Comparison of ENCODE assay signal across 8 mouse cellular contexts in the genomic region with DNA sequence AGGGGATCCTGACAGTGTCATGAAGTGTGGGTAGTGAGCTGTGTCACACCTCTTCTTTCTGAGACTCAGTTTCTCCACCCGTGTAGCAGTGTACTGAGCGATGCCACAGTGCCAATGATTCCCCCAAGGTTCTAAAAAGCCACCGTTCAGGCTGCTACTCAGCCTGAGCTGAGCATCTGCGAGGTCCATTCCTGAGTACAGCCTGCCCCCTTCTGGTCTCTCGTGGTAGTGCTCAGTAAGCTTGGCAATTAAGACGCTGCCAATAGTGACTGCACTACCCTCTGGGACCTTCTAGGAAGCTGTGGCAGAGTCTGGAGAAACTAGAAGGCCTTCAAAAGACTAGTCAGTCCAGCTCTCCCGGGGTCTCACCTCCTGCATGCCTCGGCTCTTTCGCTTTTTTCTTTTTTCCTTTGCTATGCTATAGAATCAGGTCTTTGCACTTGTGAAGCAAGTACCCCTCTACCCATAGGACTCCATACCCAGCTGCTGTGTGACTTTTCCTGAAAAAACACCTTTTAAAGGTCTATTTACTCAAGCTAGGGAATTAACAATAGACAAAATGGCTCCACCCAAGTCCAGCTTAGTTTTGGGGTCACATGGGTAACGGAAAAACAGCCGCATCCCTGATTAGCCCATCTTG. TPM values are rescaled to one million over a fixed set of nuclear protein-coding genes. Genes with fewer than 3 reads are reported as not detected.
DNase-seq lines count a peak whose midpoint lies in the region; ATAC-seq and TF ChIP-seq lines count a peak whose summit lies in the region.

No protein-coding gene starts in this region.

- H3K36me3 ChIP-seq in ES-E14 (ENCODE audit: control insufficient read depth, insufficient read depth, low read length, poor library complexity, severe bottlenecking) = no peaks in the 10 kb centered on the region
- no peaks in the 10 kb centered on the region for H3K36me3 ChIP-seq in forebrain, embryonic 15.5 days
- H3K36me3 ChIP-seq in lung, embryonic 16.5 days (ENCODE audit: control insufficient read depth, insufficient read depth, low read length) = no peaks in the 10 kb centered on the region

- H3K27ac ChIP-seq in ES-E14 (ENCODE audit: insufficient read depth, low read depth, low read length, poor library complexity, severe bottlenecking) = no peak overlapping the region
- no peak overlapping the region for H3K27ac ChIP-seq in forebrain, embryonic 15.5 days (replicated peaks)
- no peak overlapping the region for H3K27ac ChIP-seq in lung, embryonic 16.5 days (ENCODE audit: low read length)

- ATAC-seq in forebrain, embryonic 15.5 days (replicated peaks) = peak; percentile 87
- peak; percentile 89 to 92 for ATAC-seq in hematopoietic stem cell, adult 5-6 weeks (replicated peaks in 1 of 2; ENCODE audit: insufficient read depth in 1 of 2, low FRiP score in 2 of 2, low TSS enrichment in 1 of 2, low read depth in 1 of 2, poor library complexity in 2 of 2, severe bottlenecking in 2 of 2)
- peak; percentile 84 for ATAC-seq in lung, embryonic 16.5 days (ENCODE audit: low read depth)

- no peak overlapping the region for H3K4me3 ChIP-seq in ES-E14 (ENCODE audit: insufficient read depth in 1 of 2, low read depth in 1 of 2, low read length in 2 of 2, poor library complexity in 1 of 2, severe bottlenecking in 1 of 2)
- no peak overlapping the region for H3K4me3 ChIP-seq in forebrain, embryonic 15.5 days
- no peak overlapping the region for H3K4me3 ChIP-seq in lung, embryonic 16.5 days (ENCODE audit: low read length)

- peak; percentile 91 for DNase-seq in ES-E14 (ENCODE audit: low read depth, low spot score)
- peak; percentile 91 for DNase-seq in cerebellum, adult 11 months
- DNase-seq in layer of hippocampus, adult 9-10 months (ENCODE audit: low spot score) = peak; percentile 87
- peak; percentile 82 for DNase-seq in ovary, postnatal 36 days (ENCODE audit: low spot score)
- DNase-seq in thymus, postnatal 14 days = peak; percentile 76

- no peak overlapping the region for H3K4me2 ChIP-seq in forebrain, embryonic 15.5 days (replicated peaks)
- H3K4me2 ChIP-seq in lung, embryonic 16.5 days (ENCODE audit: low read depth, low read length) = no peak overlapping the region

- no peaks in the 10 kb centered on the region; a peak in 1 of 4 replicates for H3K4me1 ChIP-seq in ES-E14 (ENCODE audit: control insufficient read depth in 2 of 2, insufficient read depth in 2 of 2, low read length in 2 of 2, poor library complexity in 1 of 2)
- 0 out of 2 replicates have a peak, but pooled peaks cover 3% of the 10 kb centered on the region for H3K4me1 ChIP-seq in forebrain, embryonic 15.5 days
- peaks cover 6% of the 10 kb centered on the region; the same call in 1 of the 2 replicates for H3K4me1 ChIP-seq in lung, embryonic 16.5 days (replicated peaks; ENCODE audit: control insufficient read depth, insufficient read depth, low read length)

- H3K9me3 ChIP-seq in ES-E14 (ENCODE audit: control insufficient read depth, insufficient read depth, low read depth, low read length) = no peaks in the 10 kb centered on the region
- no peaks in the 10 kb centered on the region for H3K9me3 ChIP-seq in forebrain, embryonic 15.5 days
- H3K9me3 ChIP-seq in lung, embryonic 16.5 days (ENCODE audit: control insufficient read depth, low read length) = no peaks in the 10 kb centered on the region

- H3K27me3 ChIP-seq in forebrain, embryonic 15.5 days = no peaks in the 10 kb centered on the region
- no peaks in the 10 kb centered on the region for H3K27me3 ChIP-seq in lung, embryonic 16.5 days (ENCODE audit: control insufficient read depth, insufficient read depth, low read depth, low read length)

- no peak overlapping the region for H3K9ac ChIP-seq in ES-E14 (ENCODE audit: insufficient read depth, low read depth, low read length, poor library complexity, severe bottlenecking)
- H3K9ac ChIP-seq in forebrain, embryonic 15.5 days (replicated peaks) = no peak overlapping the region
- no peak overlapping the region for H3K9ac ChIP-seq in lung, embryonic 16.5 days (ENCODE audit: low read length)

- in situ Hi-C loops in ES-E14 (cut with MboI; ENCODE audit: low sequenced_read_pairs in 2 of 2, unreplicated experiment in 2 of 2) = loop anchor here (5.0 to 10.0 kb wide), 3 partner anchors 56 to 219 kb away; a partner anchor contains a TSS

- 14% methylated on average over 11 of the region's 11 CpGs for WGBS in forebrain, embryonic 15.5 days
- 12% methylated on average over 11 of the region's 11 CpGs for WGBS in lung, embryonic 16.5 days

TF ChIP-seq in ES-E14, 5 proteins besides CTCF, POLR2A, EP300 and RAD21:
- peak; percentile 99 for TF ChIP-seq ZC3H11A (IDR thresholded peaks at IDR 0.05; ENCODE audit: borderline replicate concordance, low read depth, low read length)
- no peak for TF ChIP-seq MAFK (IDR thresholded peaks at IDR 0.05; ENCODE audit: insufficient read depth, low read depth, low read length)

RNA-seq across cellular contexts. Expression of a gene that starts 36.4 kb away (rescaled TPM):
- total RNA-seq in ES-E14 (2012; rRNA removed) = 411 and 485 TPM in 2 replicates
- 320 and 352 TPM in 2 replicates for polyA plus RNA-seq in forebrain, embryonic 15.5 days (2015; fragmentation: Nextera tagmentation; extraction: Ambion mirVana)
- 0.13 and 1.6 TPM in 2 replicates for total RNA-seq in hematopoietic stem cell, adult 5-6 weeks (2017)
- polyA plus RNA-seq in lung, embryonic 16.5 days (2015; fragmentation: Nextera tagmentation; extraction: Ambion mirVana) = 2,256 and 2,274 TPM in 2 replicates

RNA-seq across cellular contexts. Expression of a gene that starts 50.2 kb away (rescaled TPM):
- total RNA-seq in ES-E14 (2012; rRNA removed) = 0.71 and 3.5 TPM in 2 replicates
- 0.03 TPM in 2 replicates for polyA plus RNA-seq in forebrain, embryonic 15.5 days (2015; fragmentation: Nextera tagmentation; extraction: Ambion mirVana)
- 0.15 and 0.19 TPM in 2 replicates for total RNA-seq in hematopoietic stem cell, adult 5-6 weeks (2017)
- polyA plus RNA-seq in lung, embryonic 16.5 days (2015; fragmentation: Nextera tagmentation; extraction: Ambion mirVana) = 0.49 and 0.68 TPM in 2 replicates

Comparison
In these comparisons a context has a peak if more than half of its experiments do, and no peak if none do; other contexts are left out.
1. RNA of a gene that starts 36.4 kb away (total RNA-seq): 411 to 485 TPM in ES-E14; 0.13 to 1.6 TPM in hematopoietic stem cell, adult 5-6 weeks; every median in the first group is over 100 times any median in the second.
2. Peak in every context shown above with its lines, with median percentiles within 50 percentile points of each other: DNase-seq and ATAC-seq.